Mouse (Mus musculus) testis, adult 2 months (tissue): ENCODE measurements around the gene Marf1.

Experiments
- CTCF ChIP-seq: fragments of 200-500 bp; IDR thresholded peaks from 2 replicates; pipeline ENCODE4 v1.5.1; 2012; ENCODE audit warnings: low read depth, mild to moderate bottlenecking, inconsistent platforms, low read length, moderate library complexity; ENCODE audit not compliant: control insufficient read depth, insufficient read depth, insufficient replicate concordance
- POLR2A ChIP-seq: fragments of 200-500 bp; IDR thresholded peaks from 2 replicates; pipeline ENCODE4 v1.6.1; 2012; ENCODE audit warnings: low read depth, mild to moderate bottlenecking, inconsistent platforms, low read length, moderate library complexity; ENCODE audit not compliant: control insufficient read depth

GRCm38 (mm10) chr16:14089296-14089695 lies 73.9 kb downstream of the Marf1 start:
- no peak for TF ChIP-seq CTCF
- no peak for TF ChIP-seq POLR2A
